Mouse (Mus musculus): Measurements from ENCODE around the gene Itgb2.

Gene Itgb2

GRCm38 (mm10) chr10:77583795-77584422 lies 53.9 kb downstream of the Itgb2 start:
- peak; percentile 77; the same call in 1 of the 2 replicates for TF ChIP-seq GATA4 (IDR thresholded peaks at IDR 0.05; ENCODE audit: insufficient replicate concordance, low read length)

- no peak for TF ChIP-seq GATA4 (IDR thresholded peaks at IDR 0.05; ENCODE audit: insufficient replicate concordance, low read length)
Observed at GRCm38 (mm10) chr10:77586637-77587036, 56.6 kb downstream of the Itgb2 start.

GRCm38 (mm10) chr10:77587091-77587775 lies 57.2 kb downstream of the Itgb2 start:
- TF ChIP-seq GATA4 (IDR thresholded peaks at IDR 0.05; ENCODE audit: insufficient replicate concordance, low read length) = no peak

- TF ChIP-seq GATA4 (IDR thresholded peaks at IDR 0.05; ENCODE audit: insufficient replicate concordance, low read length) = no peak
Observed at GRCm38 (mm10) chr10:77588036-77588435, 58.0 kb downstream of the Itgb2 start.

- TF ChIP-seq GATA4 (IDR thresholded peaks at IDR 0.05; ENCODE audit: insufficient replicate concordance, low read length) = peak; percentile 41; the same call in 1 of the 2 replicates
Observed at GRCm38 (mm10) chr10:77589117-77589516, 59.1 kb downstream of the Itgb2 start.

GRCm38 (mm10) chr10:77589749-77590148 lies 59.7 kb downstream of the Itgb2 start:
- TF ChIP-seq GATA4 (IDR thresholded peaks at IDR 0.05; ENCODE audit: insufficient replicate concordance, low read length) = no peak

GRCm38 (mm10) chr10:77590812-77591211 lies 60.8 kb downstream of the Itgb2 start:
- TF ChIP-seq GATA4 (IDR thresholded peaks at IDR 0.05; ENCODE audit: insufficient replicate concordance, low read length) = no peak

- TF ChIP-seq GATA4 (IDR thresholded peaks at IDR 0.05; ENCODE audit: insufficient replicate concordance, low read length) = no peak
Observed at GRCm38 (mm10) chr10:77591546-77591945, 61.5 kb downstream of the Itgb2 start.

- no peak for TF ChIP-seq GATA4 (IDR thresholded peaks at IDR 0.05; ENCODE audit: insufficient replicate concordance, low read length)
Observed at GRCm38 (mm10) chr10:77596060-77596459, 66.0 kb downstream of the Itgb2 start.

- TF ChIP-seq GATA4 (IDR thresholded peaks at IDR 0.05; ENCODE audit: insufficient replicate concordance, low read length) = no peak
Observed at GRCm38 (mm10) chr10:77603021-77603420, 73.0 kb downstream of the Itgb2 start.

GRCm38 (mm10) chr10:77604111-77604510 lies 74.1 kb downstream of the Itgb2 start:
- TF ChIP-seq GATA4 (IDR thresholded peaks at IDR 0.05; ENCODE audit: insufficient replicate concordance, low read length) = no peak

- no peak for TF ChIP-seq GATA4 (IDR thresholded peaks at IDR 0.05; ENCODE audit: insufficient replicate concordance, low read length)
Observed at GRCm38 (mm10) chr10:77604958-77605357, 74.9 kb downstream of the Itgb2 start.

GRCm38 (mm10) chr10:77605368-77605767 lies 75.3 kb downstream of the Itgb2 start:
- TF ChIP-seq GATA4 (IDR thresholded peaks at IDR 0.05; ENCODE audit: insufficient replicate concordance, low read length) = no peak

GRCm38 (mm10) chr10:77605908-77606826 lies 76.1 kb downstream of the Itgb2 start, which contains the start of the genes Sumo3 and Gm49325:
Sumo3 (plus strand) TSS chr10:77606097.
Gm49325 (plus strand) TSS chr10:77606197.
- no peak for TF ChIP-seq GATA4 (IDR thresholded peaks at IDR 0.05; ENCODE audit: insufficient replicate concordance, low read length)

- no peak for TF ChIP-seq GATA4 (IDR thresholded peaks at IDR 0.05; ENCODE audit: insufficient replicate concordance, low read length)
Observed at GRCm38 (mm10) chr10:77606855-77607254, 76.8 kb downstream of the Itgb2 start.
